Mouse (Mus musculus) kidney, embryonic 14.5 days (tissue): Measurements from ENCODE around the gene Rusc2. TPM values are rescaled to one million over a fixed set of nuclear protein-coding genes. Genes with fewer than 3 reads are reported as not detected.

Experiments used
- polyA plus RNA-seq: library from polyadenylated mRNA; unstranded; fragments of >200 nt; fragmentation: Nextera tagmentation; extraction: Ambion mirVana; gene quantifications from 2 replicates; pipeline ENCODE4 v1.2.1, GENCODE M21; 2014

Rusc2 gene
- polyA plus RNA-seq, 1 experiment from 2014 or later = 8.9 TPM

Other genes starting within 250 kb of the Rusc2 start
- 0.31 and 0.43 TPM in 2 replicates for gene Atp8b5, start 114.8 kb upstream of the Rusc2 start, polyA plus RNA-seq
- 0.24 and 0.38 TPM in 2 replicates for gene Fam166b, start 47.2 kb downstream of the Rusc2 start, polyA plus RNA-seq
- 11.4 and 14.9 TPM in 2 replicates for gene Tesk1, start 60.0 kb downstream of the Rusc2 start, polyA plus RNA-seq
- 5.1 and 5.2 TPM in 2 replicates for gene Cd72, start 72.6 kb downstream of the Rusc2 start, polyA plus RNA-seq
- not detected in 2 replicates for gene Sit1, start 101.8 kb downstream of the Rusc2 start, polyA plus RNA-seq
- gene Ccdc107, start 110.9 kb downstream of the Rusc2 start, polyA plus RNA-seq = 59.4 and 72.2 TPM in 2 replicates
- 36.4 and 38.2 TPM in 2 replicates for gene Arhgef39, start 117.7 kb downstream of the Rusc2 start, polyA plus RNA-seq
- gene Car9, start 125.0 kb downstream of the Rusc2 start, polyA plus RNA-seq = 0.80 and 1.3 TPM in 2 replicates
- 208 and 212 TPM in 2 replicates for gene Tpm2, start 141.8 kb downstream of the Rusc2 start, polyA plus RNA-seq
- gene Creb3, start 180.4 kb downstream of the Rusc2 start, polyA plus RNA-seq = 50.2 and 55.7 TPM in 2 replicates
- 72.6 and 87.2 TPM in 2 replicates for gene Tln1, start 180.7 kb downstream of the Rusc2 start, polyA plus RNA-seq
- gene Rgp1, start 196.7 kb downstream of the Rusc2 start, polyA plus RNA-seq = 27.9 and 34.4 TPM in 2 replicates
- 13.1 and 17.9 TPM in 2 replicates for gene Gba2, start 196.9 kb downstream of the Rusc2 start, polyA plus RNA-seq
- 0.63 and 1.0 TPM in 2 replicates for gene Msmp, start 202.5 kb downstream of the Rusc2 start, polyA plus RNA-seq
- gene Npr2, start 250.0 kb downstream of the Rusc2 start, polyA plus RNA-seq = 6.0 and 11.1 TPM in 2 replicates